Mouse (Mus musculus) erythroblast, embryonic 14.5 days (primary cell): ENCODE measurements around the gene Pik3r5. TPM values are rescaled to one million over a fixed set of nuclear protein-coding genes. Genes with fewer than 3 reads are reported as not detected.

Experiments used
- H3K27me3 ChIP-seq: 2 replicates; pipeline ENCODE4 v1.6.1; 2012; ENCODE audit warnings: inconsistent platforms; ENCODE audit not compliant: control insufficient read depth
- H3K36me3 ChIP-seq: 2 replicates; pipeline ENCODE4 v1.6.1; 2012; ENCODE audit warnings: mild to moderate bottlenecking, inconsistent platforms; ENCODE audit not compliant: control insufficient read depth
- H3K4me1 ChIP-seq: 2 replicates; pipeline ENCODE4 v1.6.1; 2012; ENCODE audit warnings: inconsistent platforms; ENCODE audit not compliant: control insufficient read depth
- H3K4me3 ChIP-seq: replicated peaks from 2 replicates; pipeline ENCODE3; 2012; ENCODE audit warnings: moderate library complexity, mild to moderate bottlenecking, inconsistent platforms
- H3K9me3 ChIP-seq: 2 replicates; pipeline ENCODE4 v1.6.1; 2012; ENCODE audit warnings: low read length, inconsistent platforms, mixed read lengths; ENCODE audit not compliant: control insufficient read depth
- GATA1 ChIP-seq: IDR thresholded peaks from 2 replicates; pipeline ENCODE4 v1.6.1; 2012; ENCODE audit warnings: low read length, inconsistent platforms, mixed read lengths
- TAL1 ChIP-seq: IDR thresholded peaks from 3 replicates; pipeline ENCODE4 v1.6.1; 2012; ENCODE audit warnings: low read length, inconsistent platforms, mixed read lengths
- polyA plus RNA-seq: library from polyadenylated mRNA; stranded (reverse); fragments of >175 nt; gene quantifications from 2 replicates; pipeline ENCODE4 v1.2.3, GENCODE M21; 2012

Pik3r5 gene
- polyA plus RNA-seq, 1 experiment, result 0.04 TPM

- Histone ChIP-seq H3K36me3 (no peaks in the 10 kb centered on the region), H3K27me3 (no peaks in the 10 kb centered on the region), H3K4me3 (no peak overlapping the region), H3K4me1 (no peaks in the 10 kb centered on the region), H3K9me3 (no peaks in the 10 kb centered on the region)
- no peak for TF ChIP-seq TAL1
- TF ChIP-seq GATA1, result no peak
These were observed 104.1 kb downstream of the Pik3r5 start for GRCm38 (mm10) chr11:68536026-68536425.

GRCm38 (mm10) chr11:68536465-68536864 is 104.5 kb downstream of the Pik3r5 start:
- Histone ChIP-seq H3K36me3 (no peaks in the 10 kb centered on the region), H3K4me1 (no peaks in the 10 kb centered on the region), H3K4me3 (no peak overlapping the region), H3K9me3 (no peaks in the 10 kb centered on the region), H3K27me3 (no peaks in the 10 kb centered on the region)
- TF ChIP-seq TAL1 (no peak), GATA1 (no peak)

- Histone ChIP-seq H3K36me3 (no peaks in the 10 kb centered on the region), H3K9me3 (no peaks in the 10 kb centered on the region), H3K4me3 (no peak overlapping the region), H3K4me1 (no peaks in the 10 kb centered on the region), H3K27me3 (no peaks in the 10 kb centered on the region)
- TF ChIP-seq TAL1 (no peak), GATA1 (no peak)
These were observed 107.7 kb downstream of the Pik3r5 start for GRCm38 (mm10) chr11:68539621-68540020.

GRCm38 (mm10) chr11:68544554-68544953 is 112.6 kb downstream of the Pik3r5 start:
- no peaks in the 10 kb centered on the region for H3K27me3 ChIP-seq
- H3K4me1 ChIP-seq, result no peaks in the 10 kb centered on the region
- no peaks in the 10 kb centered on the region for H3K36me3 ChIP-seq
- H3K4me3 ChIP-seq, result no peak overlapping the region
- no peaks in the 10 kb centered on the region for H3K9me3 ChIP-seq
- TF ChIP-seq TAL1 (no peak), GATA1 (no peak)

GRCm38 (mm10) chr11:68545172-68545571 is 113.3 kb downstream of the Pik3r5 start:
- Histone ChIP-seq H3K4me3 (no peak overlapping the region), H3K4me1 (no peaks in the 10 kb centered on the region), H3K9me3 (no peaks in the 10 kb centered on the region), H3K36me3 (no peaks in the 10 kb centered on the region), H3K27me3 (no peaks in the 10 kb centered on the region)
- TF ChIP-seq GATA1 (no peak), TAL1 (no peak)

- TF ChIP-seq TAL1 (no peak), GATA1 (no peak)
- Histone ChIP-seq H3K9me3 (no peaks in the 10 kb centered on the region), H3K27me3 (no peaks in the 10 kb centered on the region), H3K4me3 (no peak overlapping the region), H3K36me3 (no peaks in the 10 kb centered on the region), H3K4me1 (no peaks in the 10 kb centered on the region)
These were observed 113.8 kb downstream of the Pik3r5 start for GRCm38 (mm10) chr11:68545682-68546222.

Other genes with a start within 250 kb of the Pik3r5 start
- gene Ntn1, start 31.3 kb upstream of the Pik3r5 start, polyA plus RNA-seq, result not detected in 2 replicates
- gene Pik3r6, start 70.9 kb downstream of the Pik3r5 start, polyA plus RNA-seq, result 0.05 TPM in 1 of 2 replicates, not detected in the other
- not detected in 2 replicates for gene Mfsd6l, start 124.1 kb downstream of the Pik3r5 start, polyA plus RNA-seq
- not detected in 2 replicates for gene Ccdc42, start 154.9 kb downstream of the Pik3r5 start, polyA plus RNA-seq